Mouse (Mus musculus) testis, postnatal 10 days (tissue): ENCODE measurements around the gene Gtpbp10.

Experiments
- DNase-seq: peaks from one replicate; pipeline ENCODE4 v3.0.0; 2021; ENCODE audit warnings: low spot score

Gene Gtpbp10

DNA sequence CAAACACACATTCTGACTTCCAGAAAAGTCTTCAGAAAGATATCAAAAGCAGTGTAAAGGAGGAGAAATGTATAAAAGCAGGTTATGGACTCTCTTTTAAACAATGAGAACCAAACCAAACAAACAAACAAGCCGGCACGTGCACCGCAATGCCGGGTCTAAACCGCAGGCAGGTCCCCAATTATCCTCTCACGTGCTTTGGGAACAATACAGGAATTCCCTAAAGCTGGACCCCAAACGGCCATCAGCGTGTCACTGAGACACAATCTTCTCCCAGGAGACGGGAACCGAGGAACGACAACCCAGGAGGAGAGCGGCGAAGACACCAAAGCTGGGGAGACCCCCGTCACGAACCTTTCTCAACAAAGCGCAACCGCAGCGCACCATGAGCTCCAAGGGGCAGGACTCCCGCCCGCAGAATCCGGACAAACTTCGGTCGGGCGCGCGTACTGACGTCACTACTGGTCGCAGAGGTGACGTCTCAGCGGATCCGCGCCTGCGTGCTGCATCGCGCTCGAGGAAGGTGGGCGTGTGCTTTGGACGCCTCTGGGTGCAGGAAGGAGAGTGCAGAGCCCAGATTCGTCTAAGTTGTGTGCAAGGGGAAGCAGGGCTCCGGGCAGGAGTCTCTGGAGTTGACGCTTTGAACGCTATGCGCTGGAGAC, at the start of gene Gtpbp10:
TSS of gene Gtpbp10 (minus strand) at position 460 of the 662 bp plus-strand sequence.
- peak; percentile 97 for DNase-seq

DNA sequence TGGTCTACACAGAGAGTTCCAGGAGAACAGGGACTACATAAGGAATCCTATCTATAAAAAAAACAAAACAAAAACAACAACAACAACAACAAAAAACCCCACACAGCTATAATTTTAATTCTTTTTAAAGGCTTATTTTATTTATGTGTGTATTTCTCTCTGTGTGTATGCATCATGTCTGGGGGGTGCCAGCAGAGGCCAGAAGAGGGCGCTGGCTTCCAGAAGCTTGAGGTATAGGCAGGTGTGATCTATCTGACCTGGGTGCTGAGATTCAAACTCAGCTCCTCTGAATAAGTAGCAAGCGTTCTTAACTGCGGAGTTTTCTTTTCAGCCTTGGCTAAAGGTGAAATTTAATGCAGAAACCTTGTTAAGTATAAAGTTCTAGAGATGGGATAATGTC, 28.3 kb upstream of the Gtpbp10 start:
- no peak for DNase-seq

DNA sequence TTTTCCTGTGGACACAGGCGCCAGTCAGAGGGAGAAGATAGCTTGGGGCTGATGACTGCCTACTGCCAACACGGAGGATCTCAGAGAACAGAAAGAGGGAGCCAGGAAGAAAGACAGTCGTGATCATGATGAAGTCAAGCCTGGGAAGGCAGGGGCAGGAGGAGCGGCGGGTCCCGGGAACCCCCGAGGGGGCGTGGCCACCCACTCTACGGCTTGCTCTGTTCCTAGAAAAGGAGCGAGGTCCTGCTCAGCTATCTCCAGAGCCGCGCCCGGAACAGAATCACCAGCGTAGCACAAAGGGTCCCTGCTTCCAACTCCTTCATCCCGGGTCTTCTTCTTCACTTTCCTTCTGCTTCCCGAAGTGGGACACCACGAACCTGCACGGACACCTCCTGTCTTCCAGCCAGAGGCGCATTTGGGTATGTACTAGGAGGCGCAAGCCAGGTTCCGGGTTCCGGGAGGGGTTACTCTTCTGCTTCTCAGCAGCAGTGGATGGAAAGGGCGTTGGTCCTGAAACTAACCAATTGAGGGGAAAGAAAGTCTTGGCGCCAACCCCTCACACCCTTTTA, 14.5 kb upstream of the Gtpbp10 start, which contains the start of gene Gm8773:
TSS of gene Gm8773 (plus strand) at position 51 of the 569 bp plus-strand sequence.
- DNase-seq, result peak; percentile 50

DNA sequence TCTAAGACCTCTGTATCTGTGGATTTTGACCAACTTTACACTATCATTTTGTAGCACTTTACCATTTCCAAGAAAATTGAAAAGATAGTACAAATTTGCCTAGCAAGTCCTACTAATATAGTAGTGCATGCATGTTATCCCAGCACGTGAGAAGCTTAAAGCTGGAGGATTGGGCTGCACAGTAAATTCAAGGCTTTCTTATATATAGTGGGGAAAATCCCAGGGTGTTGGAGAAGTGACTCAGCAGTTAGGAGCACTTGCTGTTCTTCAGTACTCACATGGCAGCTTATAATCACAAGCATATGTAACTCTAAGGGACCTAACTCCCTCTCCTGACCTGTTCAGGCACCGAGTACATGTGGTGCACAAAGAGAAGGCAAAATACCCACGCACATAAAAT, 3.1 kb upstream of the Gtpbp10 start:
- no peak for DNase-seq

DNA sequence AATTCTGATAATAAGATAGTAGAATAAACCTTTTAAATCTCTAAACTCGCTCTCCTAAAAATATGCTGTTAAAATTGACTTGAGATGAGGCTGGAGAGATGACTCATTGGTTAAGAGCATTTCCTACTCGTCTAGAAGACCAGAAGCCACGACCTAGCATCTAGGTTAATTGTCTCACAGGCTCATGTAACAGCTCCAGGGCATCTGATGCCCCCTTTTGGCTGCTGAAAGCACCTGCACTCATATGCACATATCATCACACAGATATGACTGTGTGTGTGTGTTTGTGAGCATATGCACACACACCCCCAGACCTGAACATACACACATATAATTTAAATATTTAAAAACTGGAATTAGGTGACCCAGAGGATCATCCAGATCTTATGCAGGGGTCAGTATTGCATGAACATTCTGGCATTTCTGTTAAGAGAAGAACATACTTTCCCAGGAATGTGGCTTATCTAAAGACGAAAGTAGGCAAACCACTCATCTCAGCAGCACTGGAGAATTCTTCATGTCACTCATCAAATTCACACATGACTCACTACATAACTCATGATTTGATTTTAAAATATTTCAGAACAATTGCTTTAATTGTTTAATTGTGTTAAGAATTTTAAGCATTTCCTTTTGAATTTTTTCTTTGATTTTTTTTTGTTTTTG, 1.8 kb upstream of the Gtpbp10 start:
- no peak for DNase-seq

DNA sequence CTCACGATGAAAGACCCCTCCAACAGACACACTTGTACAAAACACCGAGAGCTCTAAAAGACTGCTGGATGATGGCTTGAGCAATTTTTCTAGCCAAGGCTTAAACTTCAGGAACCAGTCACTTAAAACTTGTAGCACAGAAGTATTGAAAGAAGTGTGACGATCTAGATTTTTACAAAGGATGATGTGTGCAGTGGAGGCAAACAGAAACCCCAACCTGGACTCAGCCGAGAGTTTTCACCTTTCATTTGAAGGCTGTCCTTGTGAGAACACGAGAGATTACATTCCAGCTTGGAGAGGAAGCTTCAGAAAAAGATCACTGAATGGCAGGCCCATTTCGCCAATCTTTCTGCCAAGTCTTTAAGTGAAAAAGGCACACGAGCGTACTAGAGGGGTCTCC, 460 bp upstream of the Gtpbp10 start:
- no peak for DNase-seq

DNA sequence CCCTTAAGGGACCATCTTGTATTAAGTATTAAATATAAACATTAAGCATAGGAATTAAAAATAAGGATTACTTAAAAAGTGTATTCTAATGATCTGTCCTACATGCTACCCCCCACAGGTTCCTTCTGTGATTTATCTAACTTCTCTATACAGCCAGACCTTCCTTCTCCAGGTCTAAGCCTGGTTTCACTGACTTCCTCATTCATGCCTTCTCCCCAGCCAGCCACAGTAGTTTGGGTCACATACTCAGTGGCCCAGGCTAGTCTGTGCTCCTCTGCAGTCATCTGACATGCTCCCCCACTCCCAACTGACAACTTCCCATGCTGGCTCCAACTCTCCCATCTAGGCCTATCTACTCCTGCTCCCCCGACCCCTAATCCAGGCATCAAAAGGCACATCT, 8.2 kb downstream of the Gtpbp10 start:
- DNase-seq, result no peak

DNA sequence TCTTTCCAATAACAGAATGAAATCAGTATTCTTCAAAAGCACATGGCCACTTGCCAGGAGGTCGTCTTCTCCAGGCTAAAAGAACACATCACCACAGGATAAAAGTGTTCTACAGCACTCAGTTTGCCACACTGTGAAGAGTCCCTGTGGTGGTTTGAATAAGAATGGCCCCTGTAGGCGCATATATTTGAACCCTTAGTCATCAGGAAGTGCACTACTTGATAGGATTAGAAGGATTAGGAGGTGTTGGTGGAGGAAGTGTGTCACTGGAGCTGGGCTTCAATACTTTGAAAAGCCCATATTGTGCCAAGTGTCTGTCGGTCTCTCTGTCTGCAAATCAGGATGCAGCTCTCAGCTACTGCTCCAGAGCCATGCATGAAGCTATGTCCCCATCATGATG, 19.0 kb downstream of the Gtpbp10 start:
- DNase-seq, result no peak

DNA sequence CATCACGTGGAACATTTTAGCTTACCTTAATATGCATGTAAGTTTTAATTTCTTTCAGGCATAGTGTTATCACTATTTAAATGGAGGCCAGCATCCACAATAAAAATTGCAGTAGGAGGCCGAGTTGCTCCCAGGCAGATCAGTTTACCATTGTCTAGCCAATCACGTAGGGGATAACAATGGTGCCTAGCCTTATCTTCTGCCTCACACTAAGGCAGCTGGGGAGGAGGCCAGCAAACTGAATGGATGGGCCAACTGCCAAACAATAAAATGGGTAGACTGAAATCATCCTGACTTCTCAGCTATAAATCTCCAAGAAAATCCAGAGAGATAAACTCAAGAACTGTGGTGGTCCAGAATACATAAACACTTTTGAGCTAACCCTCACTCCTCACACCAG, 19.6 kb downstream of the Gtpbp10 start:
- DNase-seq, result no peak

DNA sequence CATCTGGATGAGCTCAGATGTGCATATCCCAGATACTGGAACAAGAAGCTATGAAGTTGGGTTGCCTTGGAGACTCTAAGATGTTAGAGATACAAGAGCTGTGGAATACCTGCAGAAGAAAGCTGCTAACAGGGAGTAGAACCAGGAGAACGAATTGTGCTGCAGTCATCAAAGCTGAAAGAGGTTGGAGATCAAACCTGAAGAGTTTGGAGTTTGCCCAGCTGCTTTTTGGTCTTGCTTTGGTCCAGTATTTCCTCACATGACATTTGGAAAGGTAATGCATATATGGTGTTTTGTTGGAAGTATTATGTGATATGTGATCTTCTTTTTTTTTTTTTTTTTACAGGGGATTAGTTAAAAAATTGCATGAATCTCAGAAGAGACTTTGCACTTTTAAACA, 23.2 kb downstream of the Gtpbp10 start:
- DNase-seq, result no peak

DNA sequence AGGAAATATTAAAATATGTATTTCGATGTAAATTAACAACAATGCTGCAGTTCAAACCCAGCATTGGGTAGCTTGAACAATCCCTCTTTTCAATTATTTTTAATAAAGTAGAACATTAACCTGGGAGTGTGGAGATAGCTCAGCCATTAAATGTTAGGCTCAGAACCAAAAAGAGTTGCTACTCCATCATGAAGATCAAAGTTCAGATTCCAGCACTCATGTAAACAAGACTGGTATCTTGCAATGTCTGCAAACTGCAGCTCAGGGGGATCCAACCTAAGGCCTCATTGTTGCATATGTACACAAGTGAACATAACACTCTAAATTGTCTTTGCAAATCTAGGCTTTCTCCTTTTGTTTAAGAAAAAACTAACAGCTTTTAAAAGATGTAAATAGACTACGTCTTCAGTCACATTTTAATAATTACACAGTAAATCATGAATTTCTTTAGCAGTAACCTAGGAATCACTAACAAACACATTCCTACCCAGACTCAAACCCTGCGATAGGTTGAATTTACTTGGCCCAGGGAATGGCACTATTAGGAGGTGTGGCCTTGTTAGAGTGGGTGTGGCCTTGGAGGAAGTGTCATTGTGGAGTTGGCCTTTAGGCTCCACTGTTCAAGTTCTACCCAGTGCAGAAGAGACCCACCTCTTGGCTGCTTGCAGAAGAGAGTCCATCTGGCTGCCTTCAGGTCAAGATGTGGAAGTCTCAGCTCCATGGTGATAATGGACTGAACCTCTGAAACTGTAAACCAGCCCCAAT, 25.5 kb downstream of the Gtpbp10 start:
- DNase-seq, result no peak

DNA sequence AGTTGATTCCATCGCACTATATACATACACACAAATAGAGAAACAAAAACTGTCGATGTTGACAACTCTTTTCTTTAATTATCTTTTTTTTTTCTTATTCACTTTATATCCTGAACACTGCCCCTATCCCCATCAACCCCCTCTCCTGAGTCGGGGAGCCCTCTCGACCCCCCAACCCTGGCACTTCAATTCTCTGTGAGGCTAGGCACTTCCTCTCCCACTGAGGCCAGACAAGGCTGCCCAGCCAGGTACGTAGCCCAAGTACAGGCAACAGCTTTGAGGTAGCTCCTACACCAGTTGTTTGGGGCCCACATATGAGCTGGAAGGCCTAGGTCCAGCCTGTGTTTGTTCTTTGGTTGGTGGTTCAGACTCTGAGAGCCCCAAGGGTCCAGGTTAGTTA, 43.9 kb downstream of the Gtpbp10 start:
- no peak for DNase-seq

DNA sequence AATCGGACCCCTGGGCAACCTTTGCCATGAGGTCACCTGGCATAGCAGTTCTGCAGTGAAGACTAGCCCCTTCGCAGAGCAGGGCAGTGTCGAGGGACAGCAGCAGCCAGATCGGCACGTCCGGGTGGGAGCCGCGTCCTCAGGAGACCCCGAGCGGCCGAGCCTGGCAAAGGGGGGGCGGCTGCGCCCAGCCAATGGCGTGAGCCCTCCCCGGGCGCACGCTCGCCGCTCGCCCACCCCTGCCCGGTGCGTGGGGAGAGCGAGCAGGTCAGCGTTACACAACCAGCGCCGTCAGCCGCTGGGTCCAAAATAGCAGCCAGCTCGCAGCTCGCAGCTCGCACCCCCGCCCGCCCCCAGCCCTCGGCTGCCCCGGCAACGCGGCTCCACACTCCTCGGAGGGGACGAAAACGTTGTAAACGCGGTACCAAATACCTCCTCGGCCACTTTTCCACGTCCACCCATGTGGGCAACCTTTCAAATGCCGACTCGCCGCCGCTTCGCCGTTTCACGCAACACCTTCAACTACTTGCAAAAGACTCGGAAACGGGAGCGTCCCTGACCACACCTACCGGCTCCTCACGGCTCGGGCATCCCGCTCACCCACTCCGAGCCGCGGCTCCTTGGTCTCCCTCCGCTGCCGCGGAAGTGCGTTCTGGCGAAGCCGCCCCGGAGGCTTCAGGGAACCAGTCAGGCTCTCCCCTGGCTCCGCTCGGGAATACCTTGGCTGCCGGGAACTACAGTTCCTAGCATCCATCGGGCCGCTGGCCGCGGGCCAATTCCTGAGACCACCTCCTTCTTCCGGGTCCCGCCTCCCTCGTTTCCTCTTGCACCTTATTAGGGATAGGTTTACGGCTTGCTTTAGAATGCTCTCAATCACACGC, 44.9 kb downstream of the Gtpbp10 start, which contains the start of gene Cldn12:
TSS of gene Cldn12 (minus strand) at position 763 of the 881 bp plus-strand sequence.
- DNase-seq, result peak; percentile 98

DNA sequence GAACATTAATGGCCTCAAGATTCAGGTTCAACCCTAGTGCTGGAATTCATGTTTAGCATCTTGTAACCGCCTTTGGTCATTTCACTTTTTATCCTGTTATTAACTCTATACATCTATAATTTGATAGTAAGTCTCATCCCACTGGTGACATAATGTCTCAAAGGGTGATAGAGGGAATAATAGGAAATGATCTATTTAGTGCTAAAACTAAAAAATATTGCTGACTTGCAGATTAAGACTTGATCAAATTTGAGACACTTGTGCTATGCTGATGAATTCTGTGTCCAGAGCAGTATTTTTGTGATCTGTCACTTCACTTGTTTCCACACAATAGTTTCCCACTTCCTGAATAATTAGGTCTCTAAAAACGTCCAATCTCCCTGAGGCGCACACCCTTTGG, 47.9 kb downstream of the Gtpbp10 start:
- no peak for DNase-seq

DNA sequence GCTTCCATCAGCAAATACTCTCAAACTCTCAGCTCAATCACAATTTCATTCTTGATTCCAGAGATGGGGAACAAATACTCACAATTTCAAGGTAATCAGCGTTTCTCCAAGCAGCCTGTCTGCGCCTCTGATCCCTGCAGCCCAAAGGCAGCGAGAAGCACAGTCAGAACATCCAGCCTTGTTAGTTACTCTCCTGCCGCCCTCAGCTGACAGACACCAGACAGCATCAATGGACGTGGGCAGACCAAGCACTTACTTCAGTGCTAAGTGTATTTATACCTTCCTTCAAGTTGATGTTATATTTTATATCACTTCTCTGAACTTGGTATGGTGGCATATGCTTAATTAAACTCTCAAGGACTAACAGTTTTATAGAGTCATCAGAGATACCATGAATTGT, 48.3 kb downstream of the Gtpbp10 start:
- DNase-seq, result no peak

DNA sequence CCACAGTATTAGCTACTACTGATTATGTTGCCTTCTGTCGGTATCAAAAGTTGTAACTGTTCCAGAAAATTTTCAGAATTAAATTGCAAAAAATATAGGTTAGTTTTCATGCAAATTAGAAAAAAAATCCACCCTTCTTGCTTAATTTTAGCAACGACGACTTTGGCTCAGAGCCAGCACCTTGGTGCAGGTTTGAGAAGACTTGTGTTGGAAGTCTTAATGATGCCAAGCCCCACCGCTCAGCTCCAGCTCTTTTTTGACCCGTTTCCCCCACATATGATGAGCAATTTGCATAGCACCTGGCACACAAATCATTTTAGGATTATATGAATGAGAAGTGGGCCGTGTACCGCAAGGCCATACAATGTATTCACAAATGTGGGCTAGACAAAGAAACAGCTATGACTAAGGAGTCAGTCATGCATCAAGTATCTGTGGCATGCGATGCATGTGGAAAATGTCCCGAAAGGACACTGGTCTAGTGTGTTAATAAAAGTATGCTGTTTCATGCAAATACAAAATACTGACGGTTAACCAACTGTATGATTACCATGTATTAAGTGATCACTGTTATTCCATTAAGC, 48.9 kb downstream of the Gtpbp10 start:
- peak; percentile 56 for DNase-seq

DNA sequence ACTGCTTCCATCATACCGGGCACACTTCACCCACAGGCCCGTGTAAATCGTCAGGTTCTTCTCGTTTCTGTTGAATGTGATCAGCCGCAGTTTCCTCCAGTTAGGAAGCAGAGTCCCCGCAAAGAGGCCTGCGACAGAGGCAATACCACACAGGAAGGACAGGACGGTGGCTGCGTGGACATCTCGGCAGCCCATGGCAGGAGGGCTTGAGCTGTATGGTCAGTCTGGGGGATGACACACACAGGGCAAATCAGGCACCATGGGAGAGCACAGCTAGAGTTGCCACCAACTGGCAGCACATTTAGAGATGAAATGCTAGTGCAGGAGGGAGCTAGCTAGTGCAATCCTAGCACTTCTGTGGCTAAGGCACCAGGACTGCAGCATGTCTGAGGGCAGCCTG, 51.1 kb downstream of the Gtpbp10 start:
- no peak for DNase-seq

DNA sequence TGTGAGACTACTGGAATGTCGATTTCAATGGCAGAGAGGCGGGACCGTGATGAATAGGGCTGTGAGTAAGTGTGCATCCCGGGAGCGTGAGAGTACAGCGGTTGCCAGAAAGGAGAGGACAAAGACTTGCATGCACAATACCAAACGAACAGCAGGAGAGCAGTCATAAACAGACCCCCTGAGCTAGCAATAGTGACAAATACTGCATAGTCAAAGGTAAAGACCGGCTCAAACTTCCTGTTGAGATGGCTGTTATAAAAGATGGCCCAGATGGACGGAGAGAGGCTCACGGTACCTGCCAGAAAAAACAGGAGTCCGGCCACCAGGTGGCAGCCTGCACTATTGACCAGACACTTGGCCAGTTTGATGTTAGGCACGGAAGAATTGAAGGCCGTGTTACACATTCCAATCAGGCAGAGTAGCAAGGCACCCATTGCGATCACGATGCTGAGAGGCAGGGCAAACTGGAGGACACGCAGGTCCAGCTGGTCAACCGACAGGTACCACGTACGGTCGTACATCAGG, 51.6 kb downstream of the Gtpbp10 start:
- peak; percentile 83 for DNase-seq

DNA sequence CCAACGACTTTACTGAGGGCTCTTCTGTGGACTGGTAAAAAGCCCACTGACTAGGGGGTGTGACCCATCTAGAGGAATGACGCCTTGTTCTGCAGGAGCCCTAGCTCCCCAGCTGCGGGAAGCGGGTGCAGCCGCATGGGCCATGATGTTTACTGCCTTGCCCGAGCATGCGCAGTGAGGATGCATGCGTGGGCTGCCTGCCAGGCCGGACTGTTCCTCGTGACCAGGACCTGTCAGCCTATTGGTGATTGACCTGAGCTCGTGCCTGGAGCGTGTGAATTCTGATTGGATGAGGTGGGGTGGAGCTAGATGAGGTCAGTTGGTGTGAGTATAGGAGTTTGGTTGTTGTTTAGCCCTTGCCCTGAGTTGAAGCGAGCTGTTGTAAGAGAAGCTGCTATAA, 54.9 kb downstream of the Gtpbp10 start:
- no peak for DNase-seq

DNA sequence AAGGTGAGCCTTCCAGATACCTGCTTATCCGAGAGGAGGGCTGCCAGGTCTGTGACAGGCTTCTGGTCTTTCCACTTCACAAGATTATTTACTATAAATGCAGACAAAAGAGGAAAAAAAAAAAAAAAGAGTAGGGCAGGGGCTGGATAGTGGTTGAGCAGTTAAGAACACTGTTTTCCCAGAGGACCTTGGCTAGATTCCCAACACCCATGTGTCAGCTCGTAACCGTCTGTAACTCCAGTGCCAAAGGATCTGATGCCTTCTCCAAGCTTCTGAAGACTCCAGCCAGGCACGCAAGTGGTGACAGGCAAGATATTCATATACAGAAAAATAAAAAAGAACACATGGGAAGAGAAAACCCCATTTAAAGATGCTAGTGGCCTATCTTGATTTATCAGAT, 56.0 kb downstream of the Gtpbp10 start:
- DNase-seq, result no peak

DNA sequence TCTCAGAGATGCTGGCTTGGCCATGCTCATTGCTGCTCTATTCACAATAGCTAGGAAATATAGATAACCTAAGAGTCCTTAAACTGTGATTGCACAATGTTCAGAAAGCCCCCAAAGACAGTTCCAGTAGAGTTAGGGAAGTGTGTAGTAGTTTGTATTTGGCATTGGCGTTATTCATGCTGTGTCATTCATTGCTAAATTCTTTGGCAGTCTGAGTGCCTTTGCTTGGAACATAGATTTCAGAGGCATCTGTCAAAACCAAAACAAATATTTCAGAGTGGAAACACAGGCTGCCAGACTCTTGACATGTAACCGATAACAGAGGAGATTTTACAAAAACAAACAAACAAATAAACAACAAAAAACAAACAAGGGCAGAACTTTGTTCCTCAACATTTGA, 57.8 kb downstream of the Gtpbp10 start:
- no peak for DNase-seq
